Mouse (Mus musculus) liver, postnatal 0 days (tissue): ENCODE data around the gene S1pr3. TPM values are rescaled to one million over a fixed set of nuclear protein-coding genes. Genes with fewer than 3 reads are reported as not detected.

Experiments
- ATAC-seq: fragments of 200-750 bp; cut with Nextera tagmentation; 2 replicates; pipeline ENCODE4 v1.8.0; 2017; ENCODE audit warnings: mild to moderate bottlenecking, moderate library complexity
- DNase-seq: peaks from one replicate; pipeline ENCODE4 v3.0.0-alpha.2; 2016
- H3K27ac ChIP-seq: fragments of 300-500 bp; sonication (generic); 2 replicates; pipeline ENCODE4 v1.5.1; 2014; ENCODE audit warnings: antibody characterized with exemption, moderate library complexity, mild to moderate bottlenecking, low read depth
- H3K27me3 ChIP-seq: fragments of 300-500 bp; sonication (generic); 2 replicates; pipeline ENCODE4 v1.6.1; 2014; ENCODE audit warnings: low read length, control low read depth, mixed read lengths; ENCODE audit not compliant: insufficient read depth
- H3K36me3 ChIP-seq: fragments of 300-500 bp; sonication (generic); replicated peaks from 2 replicates; pipeline ENCODE4 v1.6.1; 2014; ENCODE audit warnings: mild to moderate bottlenecking, control low read depth, low read length, moderate library complexity, mixed read lengths; ENCODE audit not compliant: insufficient read depth
- H3K4me1 ChIP-seq: fragments of 300-500 bp; sonication (generic); 2 replicates; pipeline ENCODE4 v1.6.1; 2014; ENCODE audit warnings: antibody characterized with exemption, mild to moderate bottlenecking, control low read depth; ENCODE audit not compliant: insufficient read depth
- H3K4me2 ChIP-seq: fragments of 300-500 bp; sonication (generic); 2 replicates; pipeline ENCODE4 v1.6.1; 2014; ENCODE audit warnings: low read depth, mild to moderate bottlenecking, low read length, moderate library complexity, mixed read lengths
- H3K4me3 ChIP-seq: fragments of 300-500 bp; sonication (generic); 2 replicates; pipeline ENCODE4 v1.5.1; 2014; ENCODE audit warnings: low read depth, low read length
- H3K9ac ChIP-seq: fragments of 300-500 bp; sonication (generic); replicated peaks from 2 replicates; pipeline ENCODE4 v1.6.1; 2014; ENCODE audit warnings: mild to moderate bottlenecking, moderate library complexity
- H3K9me3 ChIP-seq: fragments of 300-500 bp; sonication (generic); 2 replicates; pipeline ENCODE4 v1.6.1; 2016; ENCODE audit warnings: mild to moderate bottlenecking, control low read depth, low read length, mixed read lengths
- CTCF ChIP-seq: sonication (generic); IDR thresholded peaks from 2 replicates; pipeline ENCODE4 v1.5.1; 2016; ENCODE audit warnings: antibody characterized with exemption, low read depth
- EP300 ChIP-seq: IDR thresholded peaks from 2 replicates; pipeline ENCODE4 v1.6.1; 2016; ENCODE audit warnings: antibody characterized with exemption, low read depth, mild to moderate bottlenecking
- WGBS: fragments of 180-500 bp; shearing (Covaris S2); extraction: QIAGEN DNeasy Blood & Tissue Kit; methylation state at CpG from one replicate; pipeline ENCODE4 v1.1.7; 2014; ENCODE audit not compliant: insufficient replicate concordance; 5-methylcytosine and 5-hydroxymethylcytosine counted together
- polyA plus RNA-seq: library from polyadenylated mRNA; unstranded; fragments of >200 nt; fragmentation: Nextera tagmentation; extraction: Ambion mirVana; gene quantifications from 2 replicates; pipeline ENCODE4 v1.2.1, GENCODE M21; 2015

The S1pr3 gene
- polyA plus RNA-seq, 1 experiment from 2014 or later = 1.4 TPM

DNA sequence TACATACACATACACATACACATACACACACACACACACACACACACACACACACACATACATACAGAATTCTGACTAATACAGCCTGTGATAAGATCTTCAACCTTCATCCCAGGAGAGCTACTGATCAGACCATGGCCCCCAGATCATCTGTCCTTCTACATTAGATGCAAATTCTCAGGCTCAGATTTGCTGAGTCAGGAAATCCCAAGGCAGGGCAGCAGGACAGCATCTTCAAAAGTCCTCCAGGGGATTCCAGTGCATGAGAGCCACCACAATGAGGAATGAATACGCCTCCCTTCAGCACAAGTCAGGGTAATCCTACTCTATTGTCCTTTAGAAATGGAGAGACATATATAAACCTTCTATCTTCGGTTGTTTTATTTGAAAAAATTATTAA is 23.5 kb upstream of the S1pr3 start:
- Histone ChIP-seq H3K9ac (no peak overlapping the region), H3K27ac (no peak overlapping the region), H3K4me3 (no peak overlapping the region), H3K27me3 (no peaks in the 10 kb centered on the region), H3K4me1 (no peaks in the 10 kb centered on the region), H3K4me2 (no peak overlapping the region), H3K9me3 (no peaks in the 10 kb centered on the region), H3K36me3 (no peaks in the 10 kb centered on the region)
- no peak for ATAC-seq
- 72% methylated on average over 2 of the region's 2 CpGs for WGBS
- DNase-seq = no peak
- no peak for TF ChIP-seq EP300
- TF ChIP-seq CTCF = no peak

DNA sequence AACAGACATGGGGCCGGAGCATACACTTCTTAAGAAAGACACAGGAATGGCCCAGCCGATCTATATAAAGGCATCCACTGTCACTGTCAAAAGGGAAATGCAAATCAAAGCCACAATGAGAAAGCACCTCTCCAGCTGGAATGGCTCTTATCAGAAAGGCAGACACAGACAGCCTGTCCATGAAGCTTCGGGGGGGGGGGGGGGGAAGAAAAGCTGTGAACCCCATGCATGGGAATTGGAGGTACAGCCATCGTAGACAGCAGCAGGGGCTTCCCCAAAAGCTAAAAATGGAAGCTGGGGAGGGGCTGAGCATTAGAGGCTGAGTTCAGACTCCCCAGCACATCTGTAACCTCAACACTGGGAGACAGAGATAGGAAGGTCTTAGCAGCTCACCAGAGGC is 20.5 kb upstream of the S1pr3 start:
- DNase-seq (no peak), ATAC-seq (no peak)
- Histone ChIP-seq H3K36me3 (no peaks in the 10 kb centered on the region), H3K4me1 (peaks cover 12% of the 10 kb centered on the region; the same call in 1 of the 2 replicates), H3K9me3 (no peaks in the 10 kb centered on the region), H3K9ac (no peak overlapping the region), H3K27me3 (no peaks in the 10 kb centered on the region), H3K4me2 (no peak overlapping the region), H3K27ac (no peak overlapping the region), H3K4me3 (no peak overlapping the region)
- TF ChIP-seq EP300 (no peak), CTCF (no peak)
- WGBS = 29% methylated on average over 4 of the region's 4 CpGs

DNA sequence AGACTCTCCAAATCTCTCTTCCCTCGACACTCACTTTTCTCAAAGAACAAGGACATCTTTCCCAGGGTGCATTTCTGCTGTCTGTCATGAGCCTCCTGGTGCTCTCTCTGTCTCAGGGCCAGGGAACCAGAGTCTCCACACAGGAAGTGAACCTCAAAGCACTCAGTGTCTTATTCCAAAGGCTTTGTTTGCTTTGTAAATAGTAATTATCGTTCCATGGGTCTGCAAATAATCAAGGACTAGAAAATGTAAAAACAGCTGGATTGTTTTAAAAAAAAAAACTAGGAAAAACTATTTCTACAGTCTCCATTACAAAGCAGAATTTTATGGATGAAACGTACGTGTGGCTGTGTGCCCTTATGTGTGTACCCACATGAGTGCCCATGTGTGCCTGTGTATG is 18.0 kb upstream of the S1pr3 start:
- Histone ChIP-seq H3K4me2 (no peak overlapping the region), H3K4me1 (peaks cover 12% of the 10 kb centered on the region; the same call in 1 of the 2 replicates), H3K9ac (no peak overlapping the region), H3K36me3 (no peaks in the 10 kb centered on the region), H3K9me3 (no peaks in the 10 kb centered on the region), H3K4me3 (no peak overlapping the region), H3K27ac (no peak overlapping the region), H3K27me3 (no peaks in the 10 kb centered on the region)
- TF ChIP-seq CTCF (no peak), EP300 (no peak)
- DNase-seq (no peak), ATAC-seq (no peak)
- WGBS = 61% methylated on average over 4 of the region's 4 CpGs

DNA sequence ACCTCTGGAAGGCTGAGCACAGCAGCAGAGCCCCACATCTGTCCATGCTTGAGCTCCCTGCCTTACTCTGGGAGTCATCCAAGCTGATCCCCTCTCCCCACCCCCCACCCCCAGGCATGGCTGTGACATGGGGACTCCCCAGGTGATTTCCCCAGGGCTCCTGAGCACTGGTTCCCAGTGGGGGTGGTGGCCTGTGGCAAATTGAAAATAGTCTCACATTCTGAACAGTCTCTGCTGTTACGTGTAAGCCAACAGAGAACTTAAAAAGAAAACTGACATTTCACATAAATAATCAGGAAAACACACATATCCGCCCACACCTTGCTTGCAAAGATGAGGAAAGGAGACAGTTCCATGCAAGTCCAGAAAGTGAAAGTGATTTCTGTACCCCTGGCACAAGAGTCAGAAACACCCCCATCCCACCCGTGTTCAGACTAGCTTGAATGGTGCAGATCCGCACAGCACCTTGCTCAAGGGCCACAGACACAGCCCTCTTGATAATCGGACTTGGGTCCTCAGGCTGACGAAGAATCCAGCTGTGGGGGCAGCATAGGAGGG is 17.0 kb upstream of the S1pr3 start:
- Histone ChIP-seq H3K27me3 (no peaks in the 10 kb centered on the region), H3K9me3 (no peaks in the 10 kb centered on the region), H3K9ac (no peak overlapping the region), H3K4me2 (0 out of 2 replicates have a peak overlapping the region, but pooled peaks have one; percentile 13), H3K4me3 (no peak overlapping the region), H3K4me1 (peaks cover 12% of the 10 kb centered on the region; the same call in 1 of the 2 replicates), H3K36me3 (no peaks in the 10 kb centered on the region), H3K27ac (no peak overlapping the region)
- DNase-seq = no peak
- WGBS = 72% methylated on average over 6 of the region's 6 CpGs
- TF ChIP-seq CTCF = no peak
- no peak for TF ChIP-seq EP300
- ATAC-seq = no peak

DNA sequence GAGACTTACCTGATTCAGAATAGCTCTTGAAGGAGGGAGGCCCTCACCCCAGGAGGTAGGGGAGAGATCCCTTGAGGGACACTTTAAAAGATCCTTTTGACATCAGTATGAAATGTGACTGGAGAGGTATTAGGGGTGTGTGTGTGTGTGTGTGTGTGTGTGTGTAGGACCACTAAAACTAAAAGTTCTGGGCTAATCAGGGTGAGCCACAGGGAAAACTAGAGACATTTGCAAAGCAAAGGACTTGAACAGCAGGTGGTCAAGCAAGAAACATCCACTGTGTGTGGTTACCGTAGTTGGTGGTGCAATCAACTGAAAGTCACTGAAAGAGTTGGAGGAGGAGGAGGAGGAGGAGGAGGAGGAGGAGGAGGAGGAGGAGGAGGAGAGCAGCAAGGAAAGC is 16.2 kb upstream of the S1pr3 start:
- TF ChIP-seq EP300 (no peak), CTCF (no peak)
- Histone ChIP-seq H3K4me1 (peaks cover 12% of the 10 kb centered on the region; the same call in 1 of the 2 replicates), H3K27me3 (no peaks in the 10 kb centered on the region), H3K4me3 (no peak overlapping the region), H3K9ac (no peak overlapping the region), H3K27ac (no peak overlapping the region), H3K4me2 (no peak overlapping the region), H3K36me3 (no peaks in the 10 kb centered on the region), H3K9me3 (no peaks in the 10 kb centered on the region)
- no peak for DNase-seq
- 100% methylated on average over 1 of the region's 1 CpGs for WGBS
- no peak for ATAC-seq

DNA sequence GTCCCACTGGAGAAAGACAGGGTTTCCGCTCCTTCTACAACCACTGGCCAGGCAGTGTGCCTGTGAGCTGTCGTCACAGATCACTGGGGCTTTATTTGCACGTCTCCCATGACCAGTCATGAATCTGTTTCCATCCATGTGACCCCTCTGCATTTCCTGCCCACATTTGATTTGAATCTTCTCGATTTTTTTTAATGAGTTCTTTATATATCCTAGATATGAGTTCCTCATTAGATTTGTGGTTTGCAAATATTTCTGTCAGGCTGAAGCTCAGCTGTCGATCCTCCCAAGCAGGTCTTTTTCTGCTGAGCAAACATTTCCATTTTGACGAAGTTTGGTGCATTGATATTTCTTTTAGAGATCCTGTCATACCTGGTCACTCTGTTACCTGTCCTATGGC is 10.6 kb upstream of the S1pr3 start:
- Histone ChIP-seq H3K27me3 (no peaks in the 10 kb centered on the region), H3K27ac (no peak overlapping the region), H3K4me2 (no peak overlapping the region), H3K36me3 (no peaks in the 10 kb centered on the region), H3K4me1 (peaks cover 7% of the 10 kb centered on the region), H3K9me3 (no peaks in the 10 kb centered on the region), H3K4me3 (no peak overlapping the region), H3K9ac (no peak overlapping the region)
- WGBS = 58% methylated on average over 6 of the region's 6 CpGs
- TF ChIP-seq CTCF (no peak), EP300 (no peak)
- ATAC-seq = no peak
- no peak for DNase-seq
